Mouse (Mus musculus): ENCODE results near the gene Olfr507.
"Not testable (repeated sequence)": the region's sequence is repeated elsewhere in the genome, so short reads cannot be mapped to it uniquely, and the experiment has no call there.

Gene Olfr507

GRCm38 (mm10) chr7:108621514-108621913 is at the start of gene Olfr507:
Olfr507 (plus strand) TSS chr7:108621814.
- DNase-seq (ENCODE audit: low spot score in 2 of 2) = no peak

GRCm38 (mm10) chr7:108589797-108590196 is 31.8 kb upstream of the Olfr507 start:
- no peak for DNase-seq (ENCODE audit: low spot score in 2 of 2)

GRCm38 (mm10) chr7:108601916-108602315 is 19.7 kb upstream of the Olfr507 start:
- DNase-seq (ENCODE audit: low spot score in 2 of 2) = not testable (repeated sequence)

GRCm38 (mm10) chr7:108610487-108610886 is 11.1 kb upstream of the Olfr507 start, which contains the start of gene Olfr506:
Olfr506 (plus strand) TSS chr7:108610787.
- no peak for DNase-seq (ENCODE audit: low spot score in 2 of 2)

- no peak for DNase-seq (ENCODE audit: low spot score in 2 of 2)
Observed at GRCm38 (mm10) chr7:108614110-108614509, 7.5 kb upstream of the Olfr507 start.

- DNase-seq (ENCODE audit: low spot score in 2 of 2) = not testable (repeated sequence)
Observed at GRCm38 (mm10) chr7:108616781-108617180, 4.8 kb upstream of the Olfr507 start.

- no peak for DNase-seq (ENCODE audit: low spot score in 2 of 2)
Observed at GRCm38 (mm10) chr7:108629694-108630093, 8.1 kb downstream of the Olfr507 start, which contains the start of gene Olfr508. Olfr508 (plus strand) TSS chr7:108629994.

GRCm38 (mm10) chr7:108651806-108652205 is 30.2 kb downstream of the Olfr507 start, which contains the start of gene Olfr509:
Olfr509 (minus strand) TSS chr7:108651906.
- no peak for DNase-seq (ENCODE audit: low spot score in 2 of 2)

- no peak for DNase-seq (ENCODE audit: low spot score in 2 of 2)
Observed at GRCm38 (mm10) chr7:108662419-108662818, 40.8 kb downstream of the Olfr507 start.

GRCm38 (mm10) chr7:108666118-108666517 is 44.5 kb downstream of the Olfr507 start, which contains the start of gene Olfr510:
Olfr510 (plus strand) TSS chr7:108666418.
- DNase-seq (ENCODE audit: low spot score in 2 of 2) = no peak

GRCm38 (mm10) chr7:108671058-108671457 is 49.4 kb downstream of the Olfr507 start:
- DNase-seq (ENCODE audit: low spot score in 2 of 2) = no peak
